Mouse (Mus musculus): ENCODE results near the gene Fbxo46.

DNA sequence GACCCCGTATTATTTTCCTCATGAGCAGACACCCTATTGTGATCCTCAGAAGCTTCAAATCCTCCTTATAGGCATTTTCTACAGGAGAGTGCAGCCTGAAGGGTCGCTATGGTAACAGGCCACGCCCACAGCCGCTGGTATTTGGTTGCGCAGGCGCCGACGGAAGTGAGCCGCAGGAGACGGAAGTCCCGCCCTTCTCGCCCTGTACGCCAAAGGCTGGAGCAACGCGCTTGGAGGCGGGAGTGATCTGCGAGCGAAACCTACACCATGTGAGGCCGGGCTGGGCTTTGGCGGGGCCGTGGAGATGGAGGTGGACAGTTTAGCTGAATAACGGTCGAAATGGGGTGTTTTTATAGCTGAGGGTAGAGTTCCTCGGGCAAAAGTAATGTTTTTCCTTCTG, 30.0 kb downstream of the Fbxo46 start, which contains the start of gene Snrpd2:
- TF ChIP-seq GATA1 (IDR thresholded peaks at IDR 0.05; ENCODE audit: borderline replicate concordance, low read length), result no peak
- TF ChIP-seq FLI1 (IDR thresholded peaks at IDR 0.05; ENCODE audit: low read length), result no peak

All from megakaryocyte, embryonic 14.5 days (primary cell).